Comparison of ENCODE assay signal across 8 mouse cellular contexts in genomic region chr11:59450230-59450771, GRCm38 (mm10). TPM values are rescaled to one million over a fixed set of nuclear protein-coding genes. Genes with fewer than 3 reads are reported as not detected.
DNase-seq lines count a peak whose midpoint lies in the region; ATAC-seq and TF ChIP-seq lines count a peak whose summit lies in the region.

No protein-coding gene starts in this region.

- H3K27me3 ChIP-seq in heart, embryonic 16.5 days (ENCODE audit: control insufficient read depth, insufficient read depth, low read length): no peaks in the 10 kb centered on the region
- H3K27me3 ChIP-seq in liver, embryonic 16.5 days (ENCODE audit: control insufficient read depth, insufficient read depth, low read depth, low read length): no peaks in the 10 kb centered on the region
- no peaks in the 10 kb centered on the region for H3K27me3 ChIP-seq in small intestine, adult 2 months (ENCODE audit: control insufficient read depth, insufficient read depth, low read length)

- WGBS in heart, embryonic 16.5 days: under 1% methylated on average over 38 of the region's 38 CpGs
- WGBS in liver, embryonic 16.5 days (ENCODE audit: insufficient replicate concordance): under 1% methylated on average over 38 of the region's 38 CpGs
- 1% methylated on average over 38 of the region's 38 CpGs for WGBS in small intestine, adult 2 months

- intact Hi-C loops in gastrocnemius, adult 2 months (cut with DNase I): loop anchor here (1.0 kb wide), 1 partner anchor 11 kb away; no protein-coding TSS in a partner anchor

- H3K36me3 ChIP-seq in heart, embryonic 16.5 days (ENCODE audit: control insufficient read depth, insufficient read depth): peaks cover 14% of the 10 kb centered on the region
- H3K36me3 ChIP-seq in liver, embryonic 16.5 days (ENCODE audit: control insufficient read depth, insufficient read depth): peaks cover 9% of the 10 kb centered on the region
- peaks cover 16% of the 10 kb centered on the region for H3K36me3 ChIP-seq in small intestine, adult 2 months (ENCODE audit: control insufficient read depth, insufficient read depth, low read length)

- ATAC-seq in heart, embryonic 16.5 days (replicated peaks; ENCODE audit: extremely low read depth, insufficient read depth, low FRiP score): peak; percentile 61
- peak; percentile 53 for ATAC-seq in liver, embryonic 16.5 days (ENCODE audit: low read depth)

- DNase-seq in gastrocnemius, adult 2 months: no peak
- DNase-seq in gastrocnemius, adult 18-20 months (ENCODE audit: low spot score): no peak
- DNase-seq in thymus, adult 18-20 months: peak; percentile 50 to 60
- DNase-seq in thymus, postnatal 25 days: no peak
- DNase-seq in adrenal gland, adult 8-10 months: no peak

- peak overlapping the region; percentile 93 for H3K9ac ChIP-seq in heart, embryonic 16.5 days (ENCODE audit: low read length)
- peak overlapping the region; percentile 87 for H3K9ac ChIP-seq in liver, embryonic 16.5 days (ENCODE audit: low read depth, low read length)

- TF ChIP-seq POLR2A in small intestine, adult 2 months (IDR thresholded peaks at IDR 0.05; ENCODE audit: low read depth, low read length): no peak

- peak overlapping the region; percentile 95 for H3K27ac ChIP-seq in gastrocnemius, adult 2 months
- H3K27ac ChIP-seq in heart, embryonic 16.5 days (ENCODE audit: low read length): peak overlapping the region; percentile 84
- peak overlapping the region; percentile 43 for H3K27ac ChIP-seq in liver, embryonic 16.5 days (ENCODE audit: low read length)
- H3K27ac ChIP-seq in small intestine, adult 2 months (ENCODE audit: insufficient read depth, low read depth, low read length): peak overlapping the region; percentile 46

- no peaks in the 10 kb centered on the region for H3K9me3 ChIP-seq in heart, embryonic 16.5 days (replicated peaks; ENCODE audit: control insufficient read depth, low read length)
- H3K9me3 ChIP-seq in liver, embryonic 16.5 days (replicated peaks; ENCODE audit: control insufficient read depth, low read length): no peaks in the 10 kb centered on the region

- peak; percentile 27; the same call in 1 of the 2 replicates for TF ChIP-seq CTCF in gastrocnemius, adult 2 months (IDR thresholded peaks at IDR 0.05)
- no peak for TF ChIP-seq CTCF in small intestine, adult 2 months (IDR thresholded peaks at IDR 0.05; ENCODE audit: extremely low read depth, insufficient read length, insufficient replicate concordance, low read depth, low read length)

- H3K4me3 ChIP-seq in gastrocnemius, adult 2 months: peak overlapping the region; percentile 98
- peak overlapping the region; percentile 93 for H3K4me3 ChIP-seq in heart, embryonic 16.5 days (ENCODE audit: low read length)
- peak overlapping the region; percentile 87 for H3K4me3 ChIP-seq in liver, embryonic 16.5 days (ENCODE audit: low read depth, low read length)
- H3K4me3 ChIP-seq in small intestine, adult 2 months (ENCODE audit: low read depth, low read length): peak overlapping the region; percentile 73

- H3K4me2 ChIP-seq in heart, embryonic 16.5 days (ENCODE audit: low read depth, low read length): peak overlapping the region; percentile 87
- H3K4me2 ChIP-seq in liver, embryonic 16.5 days (ENCODE audit: low read depth, low read length): peak overlapping the region; percentile 94

- H3K4me1 ChIP-seq in heart, embryonic 16.5 days (ENCODE audit: control insufficient read depth, insufficient read depth, low read length): peaks cover 10% of the 10 kb centered on the region
- H3K4me1 ChIP-seq in liver, embryonic 16.5 days (ENCODE audit: control insufficient read depth, low read depth, low read length): peaks cover 17% of the 10 kb centered on the region
- H3K4me1 ChIP-seq in small intestine, adult 2 months (ENCODE audit: control insufficient read depth, insufficient read depth, insufficient read length, low read length): peaks cover 8% of the 10 kb centered on the region

RNA-seq across cellular contexts. Expression of gene Jmjd4, which starts 0.5 kb away (rescaled TPM):
- total RNA-seq in gastrocnemius, adult 2 months (2021): 10 to 100 TPM in 1 of 2 experiments, 1 to 10 TPM in 1; 7.2 to 10.2 TPM
- 1 to 10 TPM; 9.0 to 9.8 TPM for total RNA-seq in gastrocnemius, adult 18-20 months (2021)
- 10.9 and 11.1 TPM in 2 replicates for polyA plus RNA-seq in heart, embryonic 16.5 days (2015; fragmentation: Nextera tagmentation; extraction: Ambion mirVana)
- 3.4 and 3.7 TPM in 2 replicates for polyA plus RNA-seq in liver, embryonic 16.5 days (2015; fragmentation: Nextera tagmentation; extraction: Ambion mirVana)
- polyA plus RNA-seq in small intestine, adult 2 months (2012; rRNA removed): 1.9 and 2.4 TPM in 2 replicates
- total RNA-seq in adrenal gland, adult 8-10 months (2022): 10 to 100 TPM; 10.4 to 12.1 (median 11.1) TPM

RNA-seq across cellular contexts. Expression of gene Snap47, which starts 0.7 kb away (rescaled TPM):
- total RNA-seq in gastrocnemius, adult 2 months (2021): 10 to 100 TPM; 18.6 to 30.4 TPM
- total RNA-seq in gastrocnemius, adult 18-20 months (2021): 10 to 100 TPM; 23.9 to 24.2 TPM
- 83.4 TPM in 2 replicates for polyA plus RNA-seq in heart, embryonic 16.5 days (2015; fragmentation: Nextera tagmentation; extraction: Ambion mirVana)
- 26.3 and 28.7 TPM in 2 replicates for polyA plus RNA-seq in liver, embryonic 16.5 days (2015; fragmentation: Nextera tagmentation; extraction: Ambion mirVana)
- 9.8 and 14.6 TPM in 2 replicates for polyA plus RNA-seq in small intestine, adult 2 months (2012; rRNA removed)
- 100 to 1,000 TPM; 106 to 112 (median 108) TPM for total RNA-seq in adrenal gland, adult 8-10 months (2022)

RNA-seq across cellular contexts. Expression of gene Zfp867, which starts 22.0 kb away (rescaled TPM):
- 1 to 10 TPM; 2.2 to 2.3 TPM for total RNA-seq in gastrocnemius, adult 2 months (2021)
- 1 to 10 TPM; 2.0 to 2.3 TPM for total RNA-seq in gastrocnemius, adult 18-20 months (2021)
- polyA plus RNA-seq in heart, embryonic 16.5 days (2015; fragmentation: Nextera tagmentation; extraction: Ambion mirVana): 6.1 and 7.0 TPM in 2 replicates
- polyA plus RNA-seq in liver, embryonic 16.5 days (2015; fragmentation: Nextera tagmentation; extraction: Ambion mirVana): 1.0 and 1.4 TPM in 2 replicates
- polyA plus RNA-seq in small intestine, adult 2 months (2012; rRNA removed): 0.08 TPM in 1 of 2 replicates, not detected in the other
- 1 to 10 TPM; 5.1 to 9.7 (median 7.3) TPM for total RNA-seq in adrenal gland, adult 8-10 months (2022)

Comparison
In these comparisons a context has a peak if more than half of its experiments do, and no peak if none do; other contexts are left out.
1. DNase-seq: peak in thymus, adult 18-20 months (2 of 2); none in gastrocnemius, adult 2 months (single experiment), gastrocnemius, adult 18-20 months (single experiment), thymus, postnatal 25 days (single experiment) and adrenal gland, adult 8-10 months (single experiment).
2. H3K27ac ChIP-seq: peak in every context shown above with its lines; median percentile 95 in gastrocnemius, adult 2 months; 84 in heart, embryonic 16.5 days; 46 in small intestine, adult 2 months; 43 in liver, embryonic 16.5 days.
3. Peak in every context shown above with its lines, with median percentiles within 50 percentile points of each other: H3K4me3 ChIP-seq.